Mouse (Mus musculus) small intestine, adult 2 months (tissue): ENCODE results near the gene Snx29.

Source experiments
- CTCF ChIP-seq: fragments of 200-500 bp; IDR thresholded peaks from 2 replicates; pipeline ENCODE4 v1.5.1; 2012; ENCODE audit warnings: low read depth, mild to moderate bottlenecking, control low read depth, inconsistent platforms, low read length, moderate library complexity, mixed read lengths; ENCODE audit not compliant: insufficient replicate concordance, insufficient read length; ENCODE audit errors: extremely low read depth
- POLR2A ChIP-seq: fragments of 200-500 bp; IDR thresholded peaks from 2 replicates; pipeline ENCODE4 v1.6.1; 2012; ENCODE audit warnings: low read depth, mild to moderate bottlenecking, control low read depth, inconsistent platforms, low read length, moderate library complexity

DNA sequence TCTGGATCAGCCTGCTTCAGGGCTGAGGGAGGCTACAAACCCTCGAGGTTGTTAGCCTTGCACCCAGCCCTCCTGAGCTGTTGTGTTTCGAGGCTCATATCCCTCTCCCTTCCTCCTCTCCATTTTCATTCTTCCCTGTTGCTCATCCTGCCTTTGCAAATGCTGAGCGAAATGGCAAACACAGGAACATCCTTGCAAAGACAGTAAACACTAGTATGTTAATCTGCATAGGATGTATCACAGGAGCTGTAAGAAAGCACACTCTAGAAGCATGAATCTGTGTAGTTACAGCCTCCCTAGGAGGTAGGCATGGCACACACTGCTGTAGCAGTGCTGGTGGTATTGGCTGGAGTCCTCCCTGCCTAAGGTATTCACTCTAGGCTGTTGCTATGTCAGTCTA is 420.3 kb downstream of the Snx29 start:
- TF ChIP-seq CTCF, result no peak
- TF ChIP-seq POLR2A, result no peak
